Mouse (Mus musculus): Measurements from ENCODE around the gene Rraga.
A peak's percentile ranks its signal among the peaks of the same experiment; 100 is the strongest.
"Not testable (repeated sequence)": the region's sequence is repeated elsewhere in the genome, so short reads cannot be mapped to it uniquely, and the experiment has no call there.

Gene Rraga

GRCm38 (mm10) chr4:86611524-86612288 is 36.2 kb downstream of the Rraga start, which contains the start of gene Haus6:
Haus6 (minus strand) TSS chr4:86612055.
- peak; percentile 90 for DNase-seq

- no peak for DNase-seq
Observed at GRCm38 (mm10) chr4:86612289-86612620, 36.8 kb downstream of the Rraga start.

GRCm38 (mm10) chr4:86620506-86620905 is 45.0 kb downstream of the Rraga start:
- no peak for DNase-seq

GRCm38 (mm10) chr4:86622116-86622515 is 46.6 kb downstream of the Rraga start:
- no peak for DNase-seq

GRCm38 (mm10) chr4:86622532-86622931 is 47.1 kb downstream of the Rraga start:
- not testable (repeated sequence) for DNase-seq

GRCm38 (mm10) chr4:86625463-86625862 is 50.0 kb downstream of the Rraga start:
- DNase-seq = no peak

- not testable (repeated sequence) for DNase-seq
Observed at GRCm38 (mm10) chr4:86626496-86626895, 51.0 kb downstream of the Rraga start.
